Mouse (Mus musculus) testis, postnatal 14 days (tissue): ENCODE measurements at regions not wholly inside any gene's neighbourhood (a gene's known extent, or its start where the extent isn't known, plus 50 kb on each side); places are given as distances from the start of the nearest gene placed in this dataset.

ENCODE experiments used
- DNase-seq: peaks from one replicate; pipeline ENCODE4 v3.0.0; 2021; ENCODE audit warnings: low spot score

DNA sequence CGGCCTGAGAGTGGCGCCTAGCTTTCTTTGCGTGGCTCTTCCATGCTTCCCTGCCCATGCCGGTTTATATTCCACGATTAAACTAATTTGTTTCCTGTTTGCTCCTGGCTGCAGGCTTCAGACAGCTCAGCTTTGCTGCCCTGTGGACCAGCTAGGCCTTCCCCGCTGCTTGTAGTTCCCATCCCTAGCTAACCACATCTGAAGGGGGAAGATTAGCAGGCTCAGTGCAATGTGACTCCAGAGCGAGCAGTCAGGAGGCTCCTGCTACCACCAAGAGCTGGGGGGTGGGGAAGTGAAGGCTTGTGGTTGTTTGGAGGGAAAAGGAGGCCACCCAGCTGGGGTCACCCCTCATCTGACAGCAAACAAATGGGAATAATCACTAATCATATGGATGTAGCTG is 125.5 kb upstream of the Sall1 start:
- no peak for DNase-seq

DNA sequence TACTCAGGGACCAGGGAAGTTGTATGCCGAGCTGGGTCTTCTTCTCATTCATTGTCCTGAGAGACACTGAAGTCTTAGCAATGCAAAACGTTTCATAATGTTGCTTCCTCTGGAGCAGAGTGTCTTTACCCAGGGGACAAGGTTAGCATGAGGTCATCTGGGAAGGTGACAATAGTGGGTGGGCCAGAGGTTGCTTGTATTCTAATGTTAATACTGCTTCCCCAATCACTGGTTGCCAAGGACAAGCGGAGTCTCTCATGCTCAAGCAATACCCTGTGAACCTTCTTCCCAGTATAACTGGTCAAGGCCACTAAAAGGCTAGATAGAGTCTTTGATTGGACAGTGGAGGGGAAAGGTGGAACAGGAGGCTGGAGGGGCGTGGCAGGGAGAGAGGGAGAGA is 123.1 kb upstream of the Sall1 start:
- no peak for DNase-seq

DNA sequence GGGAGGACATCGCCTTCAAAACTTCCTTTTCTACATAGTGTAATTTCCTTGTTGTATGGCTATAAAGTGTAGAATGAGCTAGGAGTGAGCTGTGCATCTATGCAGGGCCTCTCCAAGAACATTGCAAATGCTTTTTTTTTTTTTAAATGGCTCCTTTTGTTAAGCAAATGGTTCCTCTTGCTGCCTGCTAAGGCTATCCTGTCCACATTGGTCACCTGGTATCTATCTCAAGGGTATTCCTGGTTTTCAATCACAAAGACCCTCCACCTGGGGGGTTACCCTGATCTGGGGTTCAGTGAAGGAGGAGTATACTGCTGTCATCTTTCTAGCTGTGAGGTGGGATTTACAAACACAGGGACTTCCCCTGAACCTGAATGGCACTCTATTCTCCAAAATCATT is 112.9 kb upstream of the Sall1 start:
- no peak for DNase-seq

DNA sequence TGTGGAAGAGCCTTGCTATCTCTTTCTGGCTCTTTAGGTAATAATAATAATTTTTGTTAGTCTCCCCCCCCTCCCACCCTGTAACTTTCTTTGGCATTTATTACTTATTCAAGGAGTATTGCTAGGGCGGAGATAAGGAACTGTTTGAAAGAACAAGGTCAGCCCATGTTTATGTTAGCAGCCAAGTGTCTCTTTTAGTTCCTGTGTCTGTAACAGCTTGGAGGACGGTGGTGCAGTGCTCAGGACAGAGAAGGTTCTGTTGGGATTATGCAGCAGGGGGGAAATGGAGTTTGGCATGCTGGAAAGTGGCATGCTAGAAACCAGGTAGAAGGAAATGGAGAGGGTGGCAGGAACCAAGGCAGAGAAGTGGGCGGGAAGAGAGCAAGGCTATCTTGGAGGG is 109.6 kb upstream of the Sall1 start:
- no peak for DNase-seq

DNA sequence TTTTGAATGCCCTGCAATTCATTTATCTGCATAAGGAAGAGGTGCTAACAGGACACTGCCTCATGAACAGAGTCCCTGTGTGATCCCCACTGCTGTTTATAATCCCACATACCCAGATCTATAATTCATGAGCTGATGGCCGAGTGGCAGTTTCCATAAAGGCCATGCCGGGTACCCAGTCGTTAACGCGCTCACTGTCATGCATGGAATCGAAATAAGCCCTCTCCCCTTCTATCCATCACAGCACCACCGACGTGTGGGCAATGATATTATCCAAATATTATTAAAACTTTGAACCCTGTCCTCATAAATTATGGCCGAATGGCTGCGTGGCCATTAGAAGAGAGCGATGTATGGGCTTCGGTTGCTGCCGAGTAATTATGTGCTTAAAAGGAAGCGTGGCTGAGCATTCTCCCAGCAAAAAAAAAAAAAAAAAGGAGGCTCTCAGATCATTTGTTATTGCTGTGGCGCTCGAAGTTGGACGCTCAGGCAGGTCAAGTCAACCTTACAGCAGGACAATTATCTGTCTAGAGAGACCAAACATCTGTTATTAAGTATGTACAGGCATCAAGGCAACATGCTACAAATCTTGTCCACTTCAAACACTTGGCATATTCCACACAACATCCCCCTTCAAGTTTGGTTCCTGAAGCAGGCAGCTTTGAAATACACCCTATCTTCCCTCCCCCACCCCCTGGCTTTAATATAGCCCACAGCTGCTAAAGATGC is 109.1 kb upstream of the Sall1 start:
- DNase-seq, result no peak

DNA sequence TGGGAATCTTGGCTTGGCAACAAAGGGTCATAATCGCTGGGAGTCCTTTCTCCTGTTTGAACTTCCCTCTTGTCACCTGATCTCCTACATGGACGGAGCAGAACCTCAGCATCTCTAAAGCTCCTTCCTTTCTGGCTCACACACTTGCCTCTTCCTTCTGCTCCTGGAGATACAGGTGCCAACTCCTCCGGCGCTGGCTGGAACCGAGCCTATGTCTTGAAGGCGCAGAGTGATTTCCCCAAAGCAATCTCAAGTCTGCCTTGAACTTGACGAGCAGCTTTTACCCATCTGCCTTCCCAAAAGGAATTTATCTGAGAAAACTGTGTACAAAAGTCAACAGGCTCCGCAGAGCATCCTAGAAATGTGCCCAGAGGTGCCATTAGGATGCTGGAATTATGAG is 108.4 kb upstream of the Sall1 start:
- no peak for DNase-seq

DNA sequence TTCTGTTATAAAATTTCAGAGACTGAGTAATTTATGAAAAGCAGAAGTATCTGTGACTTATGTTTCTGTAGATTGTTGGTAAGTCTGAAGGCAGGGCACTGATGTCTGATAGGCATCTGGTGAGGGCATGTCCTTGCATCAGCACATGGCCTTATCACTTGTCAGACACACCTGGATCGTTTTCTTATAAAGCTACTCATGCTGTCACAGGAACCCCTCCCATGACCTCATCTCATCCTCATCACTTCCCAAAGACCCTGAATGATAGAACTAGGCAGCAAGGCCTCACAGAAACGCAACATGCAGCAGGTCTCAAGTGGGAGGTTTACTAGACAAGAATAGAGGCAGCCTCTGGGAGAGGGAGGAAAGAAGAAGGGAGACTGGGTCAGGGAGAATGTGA is 107.0 kb upstream of the Sall1 start:
- no peak for DNase-seq

DNA sequence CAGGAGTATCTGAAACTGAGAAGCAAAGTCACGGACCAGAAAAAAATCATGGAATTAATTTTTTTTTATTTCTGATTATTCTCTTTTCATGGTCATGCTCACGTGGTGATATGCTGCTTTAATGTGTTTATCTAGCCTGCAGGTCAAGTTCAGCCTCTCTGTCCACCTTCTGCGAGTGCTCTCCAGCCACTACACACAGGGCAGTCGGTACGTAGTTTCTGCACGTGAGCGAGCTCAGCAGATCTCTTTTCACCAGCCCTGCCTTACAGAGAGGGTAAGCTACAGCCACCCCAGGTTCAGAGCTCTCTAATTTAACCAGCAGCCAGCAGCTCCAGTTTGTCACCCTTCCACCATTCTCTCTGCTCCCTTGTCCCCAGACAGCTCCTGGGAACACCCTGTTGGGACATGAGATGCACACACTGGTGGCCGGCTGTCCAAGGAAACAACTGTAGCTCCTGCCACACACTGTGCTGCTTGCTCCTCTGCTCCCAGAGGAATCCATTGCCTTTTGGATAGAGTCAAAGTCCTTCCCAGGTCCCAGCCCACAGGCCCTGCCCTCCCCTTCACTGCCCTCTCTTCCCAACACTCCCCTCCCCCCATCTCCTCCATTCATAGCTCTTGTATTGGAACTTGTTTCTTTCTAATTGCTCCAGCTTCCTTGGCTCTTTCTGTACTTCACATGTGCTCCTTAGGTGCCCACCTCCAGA is 97.7 kb upstream of the Sall1 start:
- no peak for DNase-seq

DNA sequence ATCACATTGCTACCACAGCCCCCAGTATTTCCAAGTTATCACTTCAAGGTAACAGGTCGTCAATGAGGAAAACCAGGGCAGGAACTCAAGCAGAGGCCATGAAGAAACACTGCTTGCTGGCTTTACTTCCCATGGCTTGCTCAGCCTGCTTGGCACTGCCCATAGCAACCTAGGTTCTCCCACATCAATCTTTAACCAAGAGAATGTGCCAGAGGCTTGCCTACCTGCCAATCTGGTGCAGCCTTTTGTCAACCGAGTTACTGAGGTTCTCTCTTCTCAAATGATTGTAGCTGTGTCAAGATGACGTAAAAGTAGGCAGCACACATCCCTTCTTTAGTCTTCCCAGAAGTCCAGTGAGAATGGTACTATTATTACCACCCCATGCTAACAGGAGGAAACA is 95.9 kb upstream of the Sall1 start:
- DNase-seq, result no peak

DNA sequence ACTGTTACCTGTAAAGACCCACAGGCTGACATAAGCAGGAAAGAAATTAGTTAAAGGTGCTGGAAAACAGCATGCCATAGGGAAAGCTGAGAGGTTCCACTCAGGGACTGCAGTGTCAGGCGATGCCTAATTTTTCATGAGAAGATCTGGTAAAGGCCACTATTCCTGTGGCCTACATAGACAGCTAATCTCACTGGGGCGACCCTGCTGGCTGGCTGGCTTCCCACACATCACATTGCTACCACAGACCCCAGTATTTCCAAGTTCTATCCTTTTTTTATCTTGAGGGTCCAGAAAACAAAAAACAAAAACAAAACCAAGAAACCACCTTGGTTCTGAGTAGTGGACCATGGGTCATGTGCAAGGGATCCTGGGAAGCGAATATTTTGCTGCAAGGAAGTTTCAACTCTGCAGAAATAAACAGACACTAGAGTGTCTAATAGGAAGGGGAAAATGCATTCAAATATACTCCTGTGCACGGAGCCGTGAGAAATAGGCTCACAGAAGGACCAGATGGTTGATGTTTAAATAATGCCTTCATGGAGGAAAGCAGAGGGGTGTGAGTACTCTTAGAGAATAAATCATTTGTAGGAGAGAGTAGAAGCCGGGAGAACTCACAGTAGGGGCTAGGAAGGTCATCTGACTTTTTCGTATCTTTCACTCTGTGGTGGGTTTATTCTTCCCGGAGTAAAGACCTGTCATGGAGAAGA is 94.6 kb upstream of the Sall1 start:
- DNase-seq, result no peak

DNA sequence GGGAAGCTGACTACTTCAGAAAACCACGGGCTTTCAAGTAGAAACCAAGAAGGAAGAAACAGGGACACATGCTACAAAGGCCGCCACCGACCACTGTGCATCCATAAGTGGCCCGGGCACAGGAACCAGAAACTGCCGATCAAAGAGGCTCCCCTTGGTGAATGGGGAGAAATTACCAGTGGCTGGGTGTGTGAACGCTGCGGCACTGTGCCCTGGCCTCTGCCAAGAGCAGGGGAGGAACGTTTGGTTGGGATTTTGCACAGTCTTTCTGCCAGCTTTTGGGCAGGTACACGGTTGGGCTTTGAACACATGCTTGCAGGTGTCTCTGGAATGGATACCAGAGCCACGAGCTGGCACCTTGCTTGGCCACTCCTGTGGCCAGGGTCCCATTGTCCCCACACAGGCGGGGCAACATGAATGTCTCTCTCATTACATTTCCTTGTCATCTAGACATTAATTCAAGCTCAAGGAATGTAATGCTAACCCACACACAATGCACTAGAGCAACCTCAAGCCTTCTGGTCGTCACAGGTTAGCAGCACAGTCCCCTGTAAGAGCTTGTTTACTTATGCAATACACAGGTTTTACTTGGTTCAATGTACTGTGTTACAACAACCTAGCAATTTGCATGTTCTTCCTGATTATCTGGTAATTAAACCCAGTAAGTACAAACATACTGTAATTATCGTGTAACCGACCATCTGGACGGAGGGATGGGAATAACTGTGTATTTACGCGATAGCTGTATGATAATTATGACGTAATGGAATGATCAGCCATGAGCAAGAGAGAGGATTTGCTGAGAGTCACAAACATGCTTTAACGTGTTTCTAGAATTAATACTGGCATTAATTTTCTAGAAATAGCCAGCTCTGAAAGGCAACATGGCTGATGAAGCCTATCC is 90.9 kb upstream of the Sall1 start:
- no peak for DNase-seq

DNA sequence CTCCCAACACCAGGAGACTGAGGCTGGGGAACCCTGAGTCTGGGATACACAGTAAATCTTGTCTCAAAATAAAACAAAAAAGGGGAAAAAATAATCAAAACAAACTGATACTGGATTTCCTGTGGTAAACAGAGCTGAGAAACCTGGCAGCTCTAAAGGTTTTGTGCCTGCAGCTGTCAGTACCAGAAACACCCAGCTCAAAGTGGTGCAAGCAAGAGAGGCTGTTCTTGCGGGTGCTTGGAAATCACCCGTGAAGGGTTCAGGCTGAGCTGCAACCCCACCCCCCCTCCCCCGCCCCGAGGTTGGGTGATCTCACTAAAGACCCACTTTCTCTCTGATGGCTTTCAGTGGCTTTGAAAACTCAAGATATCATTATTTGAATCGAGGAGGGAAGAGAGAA is 90.1 kb upstream of the Sall1 start:
- DNase-seq, result no peak

DNA sequence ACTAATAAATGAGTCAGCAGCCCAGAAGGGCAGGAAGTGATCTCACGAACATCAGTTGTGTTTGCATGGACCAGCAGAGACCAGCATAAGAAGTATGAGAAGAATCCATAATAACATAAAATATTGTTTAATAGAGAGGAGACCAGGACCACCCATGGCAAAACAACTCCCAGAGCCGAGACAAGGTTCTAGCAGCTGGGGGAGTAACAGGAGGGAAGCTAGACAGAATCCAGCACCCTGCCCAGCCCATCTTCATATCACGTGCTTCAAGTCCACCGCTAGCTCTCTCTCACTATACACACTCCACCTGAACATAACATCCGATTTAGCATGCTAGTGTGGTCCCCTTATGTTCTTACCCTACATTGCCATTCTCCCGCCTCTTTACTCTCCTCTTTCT is 77.1 kb upstream of the Sall1 start:
- DNase-seq, result no peak

DNA sequence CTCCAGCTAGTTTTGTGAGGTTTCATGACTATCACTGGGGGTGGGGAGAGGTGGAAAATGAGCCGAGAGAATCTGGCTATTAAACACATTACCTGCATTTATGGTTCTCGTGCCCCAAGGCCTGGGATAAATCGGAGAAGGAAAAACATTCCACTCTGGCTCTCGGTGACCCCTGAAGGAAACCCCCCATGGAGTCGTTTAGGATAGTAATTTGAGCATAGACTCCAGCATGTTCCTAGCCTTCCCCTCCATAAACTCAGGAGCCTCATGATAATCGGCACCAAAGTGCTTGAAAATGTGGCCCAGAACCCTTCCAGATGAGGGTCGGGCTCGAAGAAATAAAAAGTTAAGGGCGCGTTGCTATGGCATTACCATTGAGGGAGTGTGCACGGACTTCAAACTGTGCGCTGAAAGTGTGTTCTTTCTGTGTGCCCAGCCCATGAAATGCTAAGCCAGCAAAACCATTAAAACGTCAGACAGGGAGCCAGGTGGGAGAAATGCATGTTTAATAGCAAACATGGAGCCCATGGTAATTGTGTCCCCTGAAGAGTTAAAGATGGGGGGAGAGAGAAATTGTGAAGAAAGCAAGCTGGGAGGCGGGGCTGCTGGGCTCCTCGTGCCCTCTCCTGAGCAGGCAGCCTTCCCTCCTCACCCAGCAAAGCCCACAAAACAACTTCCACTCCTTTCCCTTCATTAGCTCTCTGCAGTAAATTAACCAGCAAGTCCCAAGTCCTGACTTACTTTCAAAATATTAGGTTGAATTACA is 64.1 kb upstream of the Sall1 start:
- no peak for DNase-seq

DNA sequence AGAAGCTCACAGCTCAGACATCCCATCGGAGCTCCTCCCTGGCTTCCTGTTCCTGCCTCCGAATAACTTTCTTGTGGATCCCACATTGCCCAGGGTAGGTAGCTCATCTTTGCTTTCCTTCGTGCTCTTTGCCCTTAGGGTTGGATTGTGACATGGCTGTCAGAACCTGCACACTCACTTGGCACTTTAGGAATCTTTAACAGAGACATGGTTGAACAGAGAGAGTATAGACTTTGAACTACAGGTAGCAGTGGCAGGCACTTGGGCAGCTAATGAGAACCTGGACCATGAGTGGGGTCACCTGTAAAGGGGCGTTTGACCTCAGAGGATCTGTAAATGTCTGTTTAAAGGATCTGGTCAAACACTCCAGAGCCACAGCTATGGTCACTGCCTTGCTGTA is 62.4 kb upstream of the Sall1 start:
- no peak for DNase-seq

DNA sequence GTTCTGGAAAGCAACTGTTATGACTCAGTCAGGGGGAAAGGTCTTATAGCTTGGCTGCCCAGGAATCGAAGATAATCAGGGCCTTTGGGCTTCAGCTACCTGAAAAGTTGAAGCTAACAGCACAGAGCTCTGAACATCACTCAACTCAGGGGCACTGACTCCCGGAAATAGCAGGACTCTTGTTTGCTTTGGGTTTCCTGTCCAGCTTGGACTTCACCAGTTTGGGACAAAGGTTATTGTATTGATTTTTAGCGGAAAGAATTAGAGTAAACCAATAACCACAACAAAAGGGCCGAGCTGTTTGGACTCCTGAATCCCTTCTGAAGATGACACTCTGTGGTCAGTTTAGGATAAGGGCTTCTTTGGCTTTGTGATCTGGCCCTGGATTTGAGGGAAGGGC is 53.4 kb upstream of the Sall1 start:
- no peak for DNase-seq
